Mouse (Mus musculus) embryonic facial prominence, embryonic 11.5 days (tissue): ENCODE data around the gene Tbl1xr1. TPM values are rescaled to one million over a fixed set of nuclear protein-coding genes. Genes with fewer than 3 reads are reported as not detected.
A peak's percentile ranks its signal among the peaks of the same experiment; 100 is the strongest.

Experiments used
- ATAC-seq: fragments of 200-750 bp; cut with Nextera tagmentation; replicated peaks from 2 replicates; pipeline ENCODE4 v1.8.0; 2017; ENCODE audit warnings: low read depth; ENCODE audit not compliant: insufficient number of reproducible peaks, low FRiP score, low TSS enrichment
- DNase-seq: peaks from one replicate; pipeline ENCODE4 v3.0.0-alpha.2; 2015; ENCODE audit warnings: low spot score
- H3K27ac ChIP-seq: fragments of 300-500 bp; sonication (generic); replicated peaks from 2 replicates; pipeline ENCODE4 v1.5.1; 2014; ENCODE audit warnings: mild to moderate bottlenecking, low read depth, low read length, control low read depth
- H3K27me3 ChIP-seq: fragments of 300-500 bp; sonication (generic); 2 replicates; pipeline ENCODE4 v1.6.1; 2014; ENCODE audit warnings: mild to moderate bottlenecking, low read length, moderate library complexity, mixed read lengths; ENCODE audit not compliant: control insufficient read depth, insufficient read depth
- H3K36me3 ChIP-seq: fragments of 300-500 bp; sonication (generic); replicated peaks from 2 replicates; pipeline ENCODE4 v1.6.1; 2014; ENCODE audit warnings: low read depth, mild to moderate bottlenecking, low read length, moderate library complexity, mixed read lengths; ENCODE audit not compliant: control insufficient read depth, insufficient read depth
- H3K4me1 ChIP-seq: fragments of 300-500 bp; sonication (generic); 2 replicates; pipeline ENCODE4 v1.6.1; 2014; ENCODE audit warnings: low read length, mixed read lengths; ENCODE audit not compliant: control insufficient read depth, insufficient read depth
- H3K4me2 ChIP-seq: fragments of 300-500 bp; sonication (generic); 2 replicates; pipeline ENCODE4 v1.6.1; 2014; ENCODE audit warnings: low read depth, mild to moderate bottlenecking, control low read depth, low read length, moderate library complexity
- H3K4me3 ChIP-seq: fragments of 300-500 bp; sonication (generic); 2 replicates; pipeline ENCODE4 v1.5.1; 2014; ENCODE audit warnings: low read depth, low read length, control low read depth
- H3K9ac ChIP-seq: fragments of 300-500 bp; sonication (generic); replicated peaks from 2 replicates; pipeline ENCODE4 v1.6.1; 2014; ENCODE audit warnings: mild to moderate bottlenecking, control low read depth, low read length
- H3K9me3 ChIP-seq: fragments of 300-500 bp; sonication (generic); replicated peaks from 2 replicates; pipeline ENCODE4 v1.6.1; 2016; ENCODE audit warnings: mild to moderate bottlenecking, low read length, inconsistent platforms, mixed read lengths; ENCODE audit not compliant: control insufficient read depth
- WGBS: fragments of 180-500 bp; shearing (Covaris S2); extraction: QIAGEN DNeasy Blood & Tissue Kit; methylation state at CpG from one replicate; pipeline ENCODE4 v1.1.7; 2014; 5-methylcytosine and 5-hydroxymethylcytosine counted together
- polyA plus RNA-seq: library from polyadenylated mRNA; unstranded; fragments of >200 nt; fragmentation: Nextera tagmentation; extraction: Ambion mirVana; gene quantifications from 2 replicates; pipeline ENCODE4 v1.2.1, GENCODE M21; 2014

The Tbl1xr1 gene
- polyA plus RNA-seq, 1 experiment from 2014 or later = 23.1 TPM

- H3K36me3 ChIP-seq = no peaks in the 10 kb centered on the region
- no peak overlapping the region for H3K4me3 ChIP-seq
- H3K9ac ChIP-seq = no peak overlapping the region
- DNase-seq = no peak
- no peak overlapping the region for H3K27ac ChIP-seq
- 84% methylated on average over 3 of the region's 3 CpGs for WGBS
- H3K4me2 ChIP-seq = no peak overlapping the region
- ATAC-seq = no peak
- H3K4me1 ChIP-seq = no peaks in the 10 kb centered on the region
- H3K27me3 ChIP-seq = no peaks in the 10 kb centered on the region
- no peaks in the 10 kb centered on the region for H3K9me3 ChIP-seq
These were observed 63.7 kb downstream of the Tbl1xr1 start for GRCm38 (mm10) chr3:22140111-22140658.

DNA sequence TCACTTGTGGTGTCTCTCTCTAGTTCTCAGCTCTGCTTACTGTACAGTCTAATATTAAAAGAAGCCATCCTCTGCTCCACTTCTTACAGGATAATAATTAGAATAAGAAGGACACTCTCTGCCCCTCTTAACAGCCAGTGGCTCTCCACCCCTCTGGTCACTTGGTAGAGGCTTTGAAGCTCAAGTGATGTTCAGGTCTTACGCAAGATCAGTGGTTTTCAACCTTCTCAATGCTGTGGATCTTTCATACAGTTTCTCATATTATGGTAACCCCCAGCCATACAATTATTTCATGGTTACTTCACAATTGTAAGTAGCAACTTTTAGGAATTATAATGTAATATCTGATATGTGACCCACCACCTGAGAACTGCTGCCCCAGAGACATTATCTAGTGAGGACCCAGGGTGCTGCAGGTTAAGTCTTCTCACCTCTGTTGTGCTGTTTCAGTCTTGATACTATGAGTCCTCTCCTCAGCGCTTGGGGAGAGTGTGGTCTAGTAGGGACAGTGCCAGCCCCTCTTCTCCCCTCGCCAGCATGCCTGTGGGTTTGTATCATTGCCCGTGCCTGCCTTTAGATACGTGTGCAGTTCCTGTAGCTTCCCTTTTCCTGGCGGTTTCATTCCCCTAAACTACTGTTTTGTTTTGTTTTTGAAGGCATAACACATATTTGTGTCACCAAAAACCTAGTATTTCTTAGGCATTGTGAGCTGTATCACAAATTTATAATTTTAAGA, 65.7 kb downstream of the Tbl1xr1 start:
- ATAC-seq (no peak), DNase-seq (no peak)
- no peak overlapping the region for H3K27ac ChIP-seq
- no peaks in the 10 kb centered on the region for H3K36me3 ChIP-seq
- H3K4me3 ChIP-seq = no peak overlapping the region
- no peak overlapping the region for H3K4me2 ChIP-seq
- no peaks in the 10 kb centered on the region for H3K27me3 ChIP-seq
- H3K9ac ChIP-seq = no peak overlapping the region
- no peaks in the 10 kb centered on the region for H3K9me3 ChIP-seq
- H3K4me1 ChIP-seq = no peaks in the 10 kb centered on the region
- WGBS = 91% methylated on average over 6 of the region's 6 CpGs

DNA sequence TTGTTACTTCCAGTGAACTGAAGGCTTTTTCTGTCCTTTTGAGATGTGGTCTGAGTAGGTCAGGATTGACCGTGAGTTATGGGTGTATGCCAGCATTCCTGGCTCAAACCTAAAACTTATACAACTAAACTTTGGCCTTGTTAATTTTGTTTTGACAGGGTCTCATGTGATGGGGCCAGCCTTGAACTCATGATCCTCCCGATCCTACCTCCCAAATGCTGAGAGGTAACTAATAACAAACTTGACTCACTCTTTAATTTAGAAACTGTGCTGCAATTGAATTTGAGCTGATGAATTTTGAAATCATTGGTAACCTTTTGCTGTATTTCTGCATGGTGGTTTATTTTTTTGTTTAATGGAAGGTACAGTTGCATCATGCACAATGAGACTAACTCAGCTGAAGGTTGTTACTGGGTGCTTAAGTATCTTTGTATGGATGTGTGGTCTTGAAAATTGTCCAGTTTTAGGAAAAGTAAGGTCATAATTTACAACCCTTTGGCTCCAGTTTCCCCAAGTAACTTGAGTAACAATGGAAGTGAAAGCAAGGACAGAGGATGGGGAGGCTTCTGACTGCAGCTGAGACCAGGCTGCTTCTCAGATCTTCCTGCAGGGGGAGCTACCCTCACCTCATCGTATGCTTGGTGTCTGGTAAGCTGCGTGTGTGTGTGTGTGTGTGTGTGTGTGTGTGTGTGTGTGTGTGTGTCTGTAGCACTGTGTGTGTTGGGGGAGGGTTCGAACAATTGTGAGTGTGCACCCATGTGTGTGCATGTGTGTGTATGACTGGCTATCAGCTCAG, 66.6 kb downstream of the Tbl1xr1 start:
- no peak overlapping the region for H3K4me3 ChIP-seq
- H3K27ac ChIP-seq = no peak overlapping the region
- DNase-seq (peak; percentile 34), ATAC-seq (no peak)
- H3K4me1 ChIP-seq = no peaks in the 10 kb centered on the region
- H3K27me3 ChIP-seq = no peaks in the 10 kb centered on the region
- no peak overlapping the region for H3K4me2 ChIP-seq
- H3K36me3 ChIP-seq = no peaks in the 10 kb centered on the region
- WGBS = 80% methylated on average over 5 of the region's 5 CpGs
- no peak overlapping the region for H3K9ac ChIP-seq
- no peaks in the 10 kb centered on the region for H3K9me3 ChIP-seq

- no peak for ATAC-seq
- Histone ChIP-seq H3K36me3 (no peaks in the 10 kb centered on the region), H3K4me2 (no peak overlapping the region), H3K27ac (no peak overlapping the region), H3K9ac (no peak overlapping the region), H3K9me3 (no peaks in the 10 kb centered on the region), H3K4me3 (no peak overlapping the region), H3K4me1 (no peaks in the 10 kb centered on the region), H3K27me3 (no peaks in the 10 kb centered on the region)
- DNase-seq = no peak
- WGBS = 95% methylated on average over 2 of the region's 2 CpGs
These were observed 67.8 kb downstream of the Tbl1xr1 start for GRCm38 (mm10) chr3:22144255-22144654.

DNA sequence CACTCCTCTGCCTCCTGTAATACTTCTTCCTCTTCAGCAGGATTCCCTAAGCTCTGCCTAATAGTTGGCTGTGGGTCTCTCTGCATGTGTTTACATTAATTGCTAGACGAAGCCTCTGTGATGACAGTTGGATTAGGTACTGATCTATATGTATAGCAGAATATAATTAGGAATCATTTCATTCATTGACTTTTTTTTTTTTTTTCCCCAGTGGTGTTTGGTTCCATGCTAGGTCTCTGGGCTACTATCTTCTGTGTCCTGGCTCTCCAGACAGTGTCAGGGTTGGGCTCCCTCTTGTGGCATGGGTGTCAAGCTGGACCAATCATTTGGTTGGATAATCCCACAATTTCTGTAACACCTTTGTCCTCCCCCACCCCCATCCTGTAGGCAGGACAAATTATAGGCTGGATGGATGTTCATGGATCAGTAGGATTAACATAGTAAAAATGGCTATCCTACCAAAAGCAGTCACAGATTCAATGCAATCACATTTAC, 71.0 kb downstream of the Tbl1xr1 start:
- H3K27me3 ChIP-seq = no peaks in the 10 kb centered on the region
- H3K9ac ChIP-seq = no peak overlapping the region
- no peaks in the 10 kb centered on the region for H3K36me3 ChIP-seq
- no peaks in the 10 kb centered on the region for H3K4me1 ChIP-seq
- H3K4me2 ChIP-seq = no peak overlapping the region
- ATAC-seq (no peak), DNase-seq (no peak)
- 69% methylated on average over 1 of the region's 1 CpGs for whole genome bisulfite sequencing
- H3K27ac ChIP-seq = no peak overlapping the region
- H3K9me3 ChIP-seq = no peaks in the 10 kb centered on the region
- H3K4me3 ChIP-seq = no peak overlapping the region

- H3K36me3 ChIP-seq = no peaks in the 10 kb centered on the region
- H3K27me3 ChIP-seq = no peaks in the 10 kb centered on the region
- no peak overlapping the region for H3K4me3 ChIP-seq
- no peak overlapping the region for H3K27ac ChIP-seq
- H3K4me2 ChIP-seq = no peak overlapping the region
- no peaks in the 10 kb centered on the region for H3K9me3 ChIP-seq
- H3K4me1 ChIP-seq = no peaks in the 10 kb centered on the region
- 87% methylated on average over 6 of the region's 6 CpGs for WGBS
- DNase-seq (no peak), ATAC-seq (no peak)
- H3K9ac ChIP-seq = no peak overlapping the region
These were observed 72.0 kb downstream of the Tbl1xr1 start for GRCm38 (mm10) chr3:22148306-22148932.

DNA sequence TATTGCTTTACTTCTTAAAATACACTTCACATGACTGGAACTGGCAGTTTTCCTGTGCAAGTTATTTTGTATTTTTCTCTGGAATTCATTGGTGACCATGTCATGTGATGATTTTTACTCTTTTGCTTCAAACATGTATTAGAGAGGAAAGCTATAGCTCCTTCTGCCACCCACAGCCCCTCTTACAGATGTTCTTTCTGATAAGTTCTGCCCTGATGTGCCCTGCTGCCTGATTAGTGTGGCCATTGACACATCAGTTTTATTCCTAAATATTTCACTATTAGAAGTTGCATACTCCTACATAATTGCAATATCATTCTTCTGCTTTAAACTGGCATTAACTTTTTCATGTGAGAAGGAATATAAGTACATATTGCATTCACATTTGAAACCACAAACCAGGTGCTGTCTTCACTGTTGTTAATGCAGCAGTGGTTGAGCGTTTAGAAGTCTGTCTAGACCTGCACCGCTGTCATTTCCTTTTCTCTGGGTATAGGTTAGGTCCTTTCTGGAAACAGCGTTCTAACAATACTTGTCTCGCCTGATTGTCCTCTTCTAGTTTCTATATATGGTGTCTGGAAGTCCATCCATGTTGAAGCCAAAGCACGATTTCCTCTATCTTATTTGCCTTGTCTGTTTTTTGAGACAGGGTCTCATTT, 74.5 kb downstream of the Tbl1xr1 start:
- DNase-seq (no peak), ATAC-seq (no peak)
- H3K36me3 ChIP-seq = no peaks in the 10 kb centered on the region
- H3K4me1 ChIP-seq = no peaks in the 10 kb centered on the region
- no peak overlapping the region for H3K9ac ChIP-seq
- no peak overlapping the region for H3K4me3 ChIP-seq
- WGBS = 88% methylated on average over 5 of the region's 5 CpGs
- H3K27ac ChIP-seq = no peak overlapping the region
- no peak overlapping the region for H3K4me2 ChIP-seq
- H3K9me3 ChIP-seq = no peaks in the 10 kb centered on the region
- no peaks in the 10 kb centered on the region for H3K27me3 ChIP-seq
